Mouse (Mus musculus): Measurements from ENCODE around the gene Hoxb3. TPM values are rescaled to one million over a fixed set of nuclear protein-coding genes. Genes with fewer than 3 reads are reported as not detected.

The Hoxb3 gene
- polyA plus RNA-seq, 1 experiment from 2014 or later = 4.2 TPM

DNA sequence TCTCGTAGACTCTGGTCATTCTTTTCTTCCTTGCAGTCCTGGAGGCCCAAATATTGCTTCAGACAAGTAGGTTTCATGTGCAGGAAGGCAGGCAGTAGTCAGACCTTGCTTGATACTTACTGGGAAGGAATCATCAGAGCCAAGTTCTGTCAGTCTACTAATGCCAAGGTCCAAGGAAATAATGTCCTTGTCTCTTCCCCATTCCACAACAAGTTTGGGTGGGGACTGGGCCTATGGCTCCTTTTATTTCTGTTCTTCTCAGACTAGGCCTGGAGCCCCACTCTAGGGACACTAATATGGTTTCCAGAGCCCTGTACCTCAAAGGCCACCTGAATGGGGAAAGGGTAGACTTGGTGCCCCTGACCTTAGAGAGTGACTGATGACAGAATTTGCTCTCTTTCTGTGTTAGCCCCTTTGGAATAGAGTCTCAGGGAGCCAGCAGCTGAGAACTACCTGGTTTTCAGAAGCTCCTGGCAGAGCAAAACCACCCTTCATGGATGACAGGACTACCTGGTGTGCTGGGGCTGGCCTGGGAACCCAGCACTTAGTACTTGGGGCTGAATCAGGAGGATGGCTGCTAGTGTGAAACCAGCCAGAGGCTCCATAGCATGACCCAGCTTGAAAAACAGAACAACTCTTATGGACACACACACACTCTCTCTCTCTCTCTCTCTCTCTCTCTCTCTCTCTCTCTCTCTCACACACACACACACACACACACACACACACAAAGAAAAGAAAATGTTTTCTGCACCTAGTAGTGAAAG lies 34.5 kb upstream of the Hoxb3 start:
- DNase-seq (ENCODE audit: low spot score) (no peak), ATAC-seq (replicated peaks; ENCODE audit: low FRiP score, low read depth) (no peak)
- TF ChIP-seq CTCF (IDR thresholded peaks at IDR 0.05; ENCODE audit: low read depth) = no peak
- Histone ChIP-seq H3K4me1 (replicated peaks; ENCODE audit: insufficient read depth, low read length) (peaks cover 22% of the 10 kb centered on the region; the same call in 1 of the 2 replicates), H3K9me3 (replicated peaks; ENCODE audit: low read length) (no peaks in the 10 kb centered on the region), H3K9ac (ENCODE audit: low read depth, low read length) (peak overlapping the region; percentile 98), H3K4me3 (replicated peaks; ENCODE audit: low read depth, low read length) (peak overlapping the region; percentile 84), H3K27ac (peak overlapping the region; percentile 99), H3K27me3 (ENCODE audit: insufficient read depth, low read length) (no peaks in the 10 kb centered on the region), H3K4me2 (ENCODE audit: low read length) (peak overlapping the region; percentile 96), H3K36me3 (ENCODE audit: insufficient read depth, low read length) (no peaks in the 10 kb centered on the region)
- WGBS = 45% methylated on average over 1 of the region's 1 CpGs

DNA sequence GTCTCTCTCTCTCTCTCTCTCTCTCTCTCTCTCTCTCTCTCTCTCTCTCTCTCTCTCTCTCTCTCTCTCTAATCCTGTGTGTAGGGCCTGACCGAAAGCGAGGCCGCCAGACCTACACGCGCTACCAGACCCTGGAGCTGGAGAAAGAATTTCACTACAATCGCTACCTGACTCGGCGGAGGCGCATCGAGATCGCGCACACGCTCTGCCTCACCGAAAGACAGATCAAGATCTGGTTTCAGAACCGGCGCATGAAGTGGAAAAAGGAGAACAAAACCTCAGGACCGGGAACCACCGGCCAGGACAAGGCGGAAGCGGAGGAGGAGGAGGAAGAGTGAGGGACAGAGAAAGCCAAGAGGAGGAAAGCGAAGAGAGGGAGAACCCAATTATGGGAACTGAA lies 33.8 kb upstream of the Hoxb3 start:
- H3K9me3 ChIP-seq (replicated peaks; ENCODE audit: low read length) = no peaks in the 10 kb centered on the region
- no peak for ATAC-seq (replicated peaks; ENCODE audit: low FRiP score, low read depth)
- WGBS = 27% methylated on average over 21 of the region's 21 CpGs
- H3K9ac ChIP-seq (ENCODE audit: low read depth, low read length) = peak overlapping the region; percentile 98
- H3K4me3 ChIP-seq (replicated peaks; ENCODE audit: low read depth, low read length) = peak overlapping the region; percentile 84; the same call in 1 of the 2 replicates
- H3K36me3 ChIP-seq (ENCODE audit: insufficient read depth, low read length) = no peaks in the 10 kb centered on the region
- peak overlapping the region; percentile 96 for H3K4me2 ChIP-seq (ENCODE audit: low read length)
- TF ChIP-seq CTCF (IDR thresholded peaks at IDR 0.05; ENCODE audit: low read depth) = no peak
- peak overlapping the region; percentile 99 for H3K27ac ChIP-seq
- H3K27me3 ChIP-seq (ENCODE audit: insufficient read depth, low read length) = no peaks in the 10 kb centered on the region
- DNase-seq (ENCODE audit: low spot score) = no peak
- H3K4me1 ChIP-seq (replicated peaks; ENCODE audit: insufficient read depth, low read length) = peaks cover 22% of the 10 kb centered on the region; the same call in 1 of the 2 replicates

- Histone ChIP-seq H3K9me3 (replicated peaks; ENCODE audit: low read length) (no peaks in the 10 kb centered on the region), H3K27me3 (ENCODE audit: insufficient read depth, low read length) (no peaks in the 10 kb centered on the region), H3K4me3 (replicated peaks; ENCODE audit: low read depth, low read length) (0 out of 2 replicates have a peak overlapping the region, but pooled peaks have one; percentile 84), H3K36me3 (ENCODE audit: insufficient read depth, low read length) (no peaks in the 10 kb centered on the region), H3K4me1 (replicated peaks; ENCODE audit: insufficient read depth, low read length) (peaks cover 22% of the 10 kb centered on the region; the same call in 1 of the 2 replicates), H3K27ac (peak overlapping the region; percentile 99), H3K9ac (ENCODE audit: low read depth, low read length) (peak overlapping the region; percentile 98), H3K4me2 (ENCODE audit: low read length) (peak overlapping the region; percentile 96)
- DNase-seq (ENCODE audit: low spot score) (no peak), ATAC-seq (replicated peaks; ENCODE audit: low FRiP score, low read depth) (no peak)
- TF ChIP-seq CTCF (IDR thresholded peaks at IDR 0.05; ENCODE audit: low read depth) = peak; percentile 23; the same call in 1 of the 2 replicates
- 35% methylated on average over 6 of the region's 6 CpGs for WGBS
Observed at GRCm38 (mm10) chr11:96289837-96290236, 33.3 kb upstream of the Hoxb3 start.

GRCm38 (mm10) chr11:96290705-96291355 lies 32.3 kb upstream of the Hoxb3 start:
- 29% methylated on average over 17 of the region's 17 CpGs for WGBS
- ATAC-seq (replicated peaks; ENCODE audit: low FRiP score, low read depth) (no peak), DNase-seq (ENCODE audit: low spot score) (no peak)
- Histone ChIP-seq H3K9me3 (replicated peaks; ENCODE audit: low read length) (no peaks in the 10 kb centered on the region), H3K27me3 (ENCODE audit: insufficient read depth, low read length) (no peaks in the 10 kb centered on the region), H3K4me3 (replicated peaks; ENCODE audit: low read depth, low read length) (peak overlapping the region; percentile 83), H3K4me1 (replicated peaks; ENCODE audit: insufficient read depth, low read length) (peaks cover 22% of the 10 kb centered on the region; the same call in 1 of the 2 replicates), H3K36me3 (ENCODE audit: insufficient read depth, low read length) (no peaks in the 10 kb centered on the region), H3K4me2 (ENCODE audit: low read length) (peak overlapping the region; percentile 96), H3K27ac (peak overlapping the region; percentile 99), H3K9ac (ENCODE audit: low read depth, low read length) (peak overlapping the region; percentile 98)
- TF ChIP-seq CTCF (IDR thresholded peaks at IDR 0.05; ENCODE audit: low read depth) = no peak

DNA sequence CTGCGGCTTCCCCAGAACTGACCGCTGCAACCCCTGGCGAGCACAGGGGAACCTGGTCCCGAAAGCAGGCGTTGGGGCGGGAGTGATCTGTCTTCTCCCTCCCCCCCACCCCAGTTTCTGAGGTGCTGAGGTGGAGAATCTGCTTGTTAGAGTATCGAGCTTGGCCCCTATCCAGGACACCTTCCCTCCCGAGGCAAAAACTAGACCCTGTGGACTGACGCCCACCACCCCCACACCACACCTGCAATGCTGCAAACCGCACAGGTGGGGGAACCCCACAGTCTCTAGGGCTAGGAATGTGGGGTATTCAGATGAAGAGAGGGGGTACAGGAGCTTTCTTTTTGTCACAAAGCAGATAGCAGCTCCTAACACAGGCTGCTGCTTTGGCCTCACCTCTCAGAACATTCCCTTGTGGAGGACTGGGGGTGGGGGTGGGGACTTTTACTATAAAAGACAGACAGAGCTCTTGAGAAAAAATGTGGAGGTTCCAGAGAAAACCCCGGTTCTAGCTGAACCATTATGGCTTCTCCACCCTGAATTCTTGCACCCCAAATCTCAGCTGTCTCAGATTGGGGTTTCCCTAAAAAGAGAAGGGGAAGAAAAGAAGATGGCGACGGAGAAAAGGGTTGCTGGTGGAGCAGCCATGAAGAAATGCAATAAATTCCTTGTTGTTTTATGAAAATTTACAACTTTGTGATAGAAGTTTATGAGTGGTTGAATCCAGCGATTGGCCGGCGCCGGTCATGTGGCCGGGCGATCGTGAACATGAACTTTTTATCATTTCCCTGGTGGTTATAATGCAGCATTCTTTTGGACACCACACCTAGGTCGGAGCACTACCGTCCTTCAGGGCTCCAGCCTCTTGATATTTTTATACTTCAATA lies 31.2 kb upstream of the Hoxb3 start, which contains the start of gene Hoxb6:
Gene Hoxb6, plus strand, starts transcription at position 796 of the 884 bp plus-strand sequence.
- peak; percentile 56 for ATAC-seq (replicated peaks; ENCODE audit: low FRiP score, low read depth)
- H3K4me2 ChIP-seq (ENCODE audit: low read length) = peak within 1 kb of the TSS; percentile 96
- TF ChIP-seq CTCF (IDR thresholded peaks at IDR 0.05; ENCODE audit: low read depth) = no peak
- H3K9ac ChIP-seq (ENCODE audit: low read depth, low read length) = peak within 1 kb of the TSS; percentile 98
- H3K36me3 ChIP-seq (ENCODE audit: insufficient read depth, low read length) = no peaks in the 10 kb centered on the region
- WGBS = 2% methylated on average over 22 of the region's 22 CpGs
- no peaks in the 10 kb centered on the region for H3K9me3 ChIP-seq (replicated peaks; ENCODE audit: low read length)
- peak; percentile 97 for DNase-seq (ENCODE audit: low spot score)
- H3K27me3 ChIP-seq (ENCODE audit: insufficient read depth, low read length) = no peaks in the 10 kb centered on the region
- H3K4me1 ChIP-seq (replicated peaks; ENCODE audit: insufficient read depth, low read length) = peaks cover 30% of the 10 kb centered on the region
- peak within 1 kb of the TSS; percentile 83 for H3K4me3 ChIP-seq (replicated peaks; ENCODE audit: low read depth, low read length)
- H3K27ac ChIP-seq = peak within 1 kb of the TSS; percentile 99

Measured in kidney, postnatal 0 days (tissue).